Mouse (Mus musculus) cerebellum, adult 11 months (tissue): ENCODE measurements around the gene Prdm11.
A peak's percentile ranks its signal among the peaks of the same experiment; 100 is the strongest.

Source experiments
- DNase-seq: peaks from one replicate; pipeline ENCODE4 v3.0.0; 2022

Gene Prdm11

GRCm38 (mm10) chr2:93007967-93008685 is 37.8 kb downstream of the Prdm11 start:
- DNase-seq: no peak

- DNase-seq: no peak
Observed at GRCm38 (mm10) chr2:93005028-93005427, 40.9 kb downstream of the Prdm11 start.

DNA sequence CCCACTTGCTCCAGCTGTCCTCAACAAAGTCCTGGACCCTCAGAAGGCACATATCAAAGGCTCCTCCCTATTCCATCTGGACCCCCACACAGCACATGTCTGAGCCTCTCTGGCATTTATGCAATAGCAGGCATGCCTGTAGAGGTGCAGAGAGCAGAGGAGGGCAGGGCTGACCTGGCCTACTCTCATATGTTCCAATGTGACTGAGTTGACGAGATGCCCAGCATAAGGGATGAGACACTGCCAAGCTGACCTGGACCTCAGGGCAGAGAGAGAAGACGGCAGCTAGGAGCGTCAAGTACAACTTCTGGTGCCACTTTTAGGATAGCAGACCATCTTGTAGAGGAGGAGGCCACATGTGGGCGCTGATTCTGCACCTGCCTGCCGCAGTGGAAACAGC is 54.0 kb downstream of the Prdm11 start:
- no peak for DNase-seq

GRCm38 (mm10) chr2:92989593-92989992 is 56.4 kb downstream of the Prdm11 start:
- no peak for DNase-seq

DNA sequence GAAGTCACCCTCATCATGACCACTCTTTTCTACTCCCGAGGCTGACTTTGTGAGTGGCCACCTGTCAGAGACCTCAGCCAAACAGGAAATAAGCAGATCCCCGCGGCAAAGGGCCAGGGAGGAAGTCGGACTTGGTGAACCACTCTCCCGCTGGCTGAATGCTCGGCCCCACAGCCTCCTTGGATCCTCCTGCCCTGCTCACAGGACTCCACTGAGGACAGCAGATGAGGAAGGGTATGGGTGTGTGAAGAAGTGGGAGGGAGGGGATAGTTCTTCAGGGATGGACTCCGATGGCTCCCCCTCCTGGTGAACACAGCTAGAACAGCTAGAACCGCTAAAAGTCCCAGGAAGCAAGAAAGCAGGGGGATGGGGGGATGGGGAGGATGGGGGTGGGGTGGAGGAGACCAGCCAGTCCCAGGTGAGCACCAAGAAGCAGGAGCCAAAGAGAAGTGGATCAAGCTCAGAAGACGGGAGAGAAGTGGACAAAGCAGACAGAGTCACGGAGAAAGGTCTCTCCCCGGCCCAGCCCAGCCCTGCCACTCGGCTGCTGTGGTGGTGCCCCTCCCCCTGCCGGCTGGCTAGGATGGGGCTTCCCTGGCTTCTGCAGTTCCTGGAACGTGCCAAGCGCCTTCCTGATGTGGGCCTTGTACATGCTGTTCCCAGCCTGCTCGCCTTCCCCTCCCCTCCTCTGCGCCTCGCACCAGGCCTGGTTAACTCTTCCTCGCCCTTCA is 57.9 kb downstream of the Prdm11 start:
- DNase-seq: peak; percentile 27

GRCm38 (mm10) chr2:92987108-92987618 is 58.8 kb downstream of the Prdm11 start:
- no peak for DNase-seq

DNA sequence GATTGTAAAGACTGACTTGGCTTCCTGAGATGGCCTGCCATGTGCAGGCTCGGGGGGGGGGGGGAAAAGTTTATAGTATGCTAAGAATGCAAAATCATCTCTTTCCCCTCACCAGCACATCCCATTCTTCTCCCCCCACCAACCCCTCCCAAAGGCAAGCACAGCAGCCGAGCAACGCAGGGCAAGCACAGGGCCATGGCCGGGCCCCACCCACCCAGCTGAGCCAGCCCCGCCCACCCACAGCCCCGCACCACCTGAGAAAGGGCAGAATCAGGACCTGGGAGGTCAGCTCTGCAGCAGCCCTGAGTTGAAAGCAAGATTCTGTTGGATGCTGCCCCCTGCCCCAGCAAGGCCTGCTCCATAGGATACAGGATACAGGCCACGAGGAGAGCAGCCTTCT is 60.4 kb downstream of the Prdm11 start:
- no peak for DNase-seq

DNA sequence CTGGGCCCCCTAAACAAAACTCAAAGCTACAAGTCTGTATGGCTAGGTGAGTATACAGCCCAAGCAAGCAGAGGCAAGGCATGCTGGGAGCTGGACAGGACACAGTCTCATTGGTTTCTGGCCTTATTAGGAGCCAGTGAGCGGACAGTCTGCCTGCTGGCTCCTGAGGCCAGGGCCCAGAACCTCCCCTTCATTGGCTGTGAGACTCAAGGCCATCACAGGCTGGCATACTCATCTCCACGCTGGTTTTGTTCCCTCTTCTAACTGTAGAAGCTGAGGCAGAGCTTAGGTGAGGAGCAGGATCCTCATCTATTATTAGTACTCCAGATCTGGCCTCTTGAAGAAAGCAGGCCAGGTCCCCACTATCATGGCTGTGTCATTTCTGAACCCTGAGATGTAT is 60.8 kb downstream of the Prdm11 start:
- DNase-seq: no peak

DNA sequence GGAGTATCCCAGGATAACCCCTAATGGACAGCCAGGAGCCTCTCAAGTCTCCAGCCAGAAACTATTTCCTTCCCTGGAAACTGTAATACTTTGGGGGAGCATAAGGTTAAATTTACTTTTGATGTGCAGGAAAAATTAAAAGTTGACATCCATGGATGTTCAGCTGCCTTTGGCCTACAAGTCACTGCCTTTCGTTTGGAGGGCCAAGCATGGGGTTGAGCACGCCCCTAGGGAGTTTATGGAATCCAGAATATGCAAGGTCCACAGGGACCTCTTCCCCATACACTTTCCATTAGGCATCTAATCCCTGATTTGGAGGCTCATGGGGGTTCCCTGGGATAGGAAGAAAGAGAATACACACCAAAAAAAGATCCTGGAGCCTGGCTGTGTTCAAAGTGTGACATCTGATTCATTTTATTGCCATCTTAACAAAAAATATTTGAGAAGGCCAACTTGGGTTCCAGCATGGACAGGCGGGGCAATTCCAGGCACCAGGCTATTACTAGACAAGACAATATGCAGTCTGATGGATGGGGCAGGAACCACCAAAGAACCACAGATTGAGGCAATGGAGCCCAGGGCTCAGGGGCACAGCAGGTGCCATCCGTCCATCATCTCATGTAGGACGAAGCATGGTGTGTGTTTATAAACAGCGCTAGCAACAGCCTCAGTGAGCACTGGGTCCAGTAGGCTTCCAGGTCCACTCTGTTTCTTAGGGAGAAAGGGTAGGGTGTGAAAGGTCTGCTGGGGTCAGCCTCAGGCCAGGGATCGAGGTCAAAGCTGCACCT is 61.5 kb downstream of the Prdm11 start:
- DNase-seq: no peak

- DNase-seq: no peak
Observed at GRCm38 (mm10) chr2:92983273-92983620, 62.7 kb downstream of the Prdm11 start.

GRCm38 (mm10) chr2:92982591-92983272 is 63.2 kb downstream of the Prdm11 start:
- no peak for DNase-seq

DNA sequence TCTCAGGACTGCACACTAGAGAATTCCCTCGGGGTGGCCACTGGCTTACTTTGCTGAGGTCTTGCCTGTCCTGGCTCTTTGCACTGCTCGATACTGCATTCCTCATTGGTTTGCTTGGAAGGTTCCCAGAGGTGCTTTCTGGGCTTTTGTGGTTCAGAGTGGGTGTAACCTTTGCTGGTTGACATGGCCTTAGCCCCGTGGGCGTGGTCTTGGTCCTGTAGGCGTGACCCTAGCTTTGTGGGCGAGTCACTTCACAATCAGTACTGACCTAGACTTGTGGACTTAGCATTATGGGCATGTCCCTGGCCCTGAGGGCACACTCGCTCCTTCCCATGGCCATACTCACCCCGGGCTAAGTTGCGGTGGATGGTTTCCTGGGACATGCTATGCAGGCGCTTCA is 65.8 kb downstream of the Prdm11 start:
- DNase-seq: no peak

GRCm38 (mm10) chr2:92975031-92975790 is 70.8 kb downstream of the Prdm11 start:
- DNase-seq: no peak

DNA sequence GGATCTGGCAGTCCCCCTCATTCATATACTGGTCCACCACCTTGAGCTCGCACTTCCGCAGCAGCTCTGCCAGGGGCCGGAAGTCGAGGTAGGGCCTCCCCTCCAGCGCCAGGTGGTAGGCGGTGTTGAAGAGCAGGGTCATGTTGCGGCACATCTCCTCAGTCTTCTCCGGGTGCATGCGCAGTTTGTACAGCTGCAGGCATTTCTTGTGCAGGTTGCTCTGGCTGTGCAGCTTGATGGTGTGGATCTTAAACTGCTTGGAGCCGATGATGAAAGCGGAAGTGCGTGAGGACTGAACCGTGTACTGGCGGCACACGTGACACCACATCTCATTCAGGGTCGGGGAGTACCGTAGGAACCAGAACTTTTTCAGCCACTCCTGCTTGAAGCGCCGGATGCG is 72.3 kb downstream of the Prdm11 start:
- no peak for DNase-seq

DNA sequence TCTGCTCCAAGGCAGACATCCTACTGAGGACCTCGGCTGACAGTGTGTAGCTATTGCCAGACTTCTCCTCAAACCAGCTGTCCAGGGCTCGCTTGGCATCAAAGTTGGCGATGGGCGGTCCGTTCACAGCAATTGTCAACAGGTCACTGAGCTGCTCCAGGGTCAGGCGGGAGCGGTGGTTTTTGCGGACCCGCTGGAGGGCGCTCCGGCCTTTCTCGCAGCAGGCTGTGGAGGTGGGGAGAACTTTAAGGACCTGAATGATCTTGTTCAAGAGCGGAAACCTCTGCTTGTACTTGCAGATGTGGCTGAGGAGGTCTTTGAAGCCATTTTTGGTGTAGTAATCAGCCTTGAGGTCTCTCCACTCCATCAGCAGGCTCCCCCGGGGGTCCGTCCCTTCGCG is 73.9 kb downstream of the Prdm11 start:
- DNase-seq: no peak

DNA sequence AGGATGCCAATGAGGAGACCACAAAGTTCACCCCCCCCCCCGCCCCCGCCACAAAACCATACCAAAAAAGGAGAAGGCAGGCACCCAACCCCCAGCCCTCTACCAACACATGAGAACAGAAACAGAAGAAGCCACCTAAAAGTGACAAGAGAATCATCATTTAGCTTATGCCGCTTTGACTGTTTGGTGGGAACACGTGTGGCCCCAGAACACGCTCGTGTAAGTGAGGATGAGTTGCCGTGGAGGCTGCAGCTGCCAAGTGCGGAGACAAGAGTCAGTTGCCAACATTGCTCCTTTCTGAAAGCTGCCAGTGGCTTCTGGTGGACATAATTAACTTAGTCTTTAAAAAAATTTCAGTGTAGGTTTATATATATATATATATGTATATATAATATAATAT is 74.4 kb downstream of the Prdm11 start:
- DNase-seq: no peak

GRCm38 (mm10) chr2:92971069-92971468 is 74.9 kb downstream of the Prdm11 start:
- DNase-seq: no peak

DNA sequence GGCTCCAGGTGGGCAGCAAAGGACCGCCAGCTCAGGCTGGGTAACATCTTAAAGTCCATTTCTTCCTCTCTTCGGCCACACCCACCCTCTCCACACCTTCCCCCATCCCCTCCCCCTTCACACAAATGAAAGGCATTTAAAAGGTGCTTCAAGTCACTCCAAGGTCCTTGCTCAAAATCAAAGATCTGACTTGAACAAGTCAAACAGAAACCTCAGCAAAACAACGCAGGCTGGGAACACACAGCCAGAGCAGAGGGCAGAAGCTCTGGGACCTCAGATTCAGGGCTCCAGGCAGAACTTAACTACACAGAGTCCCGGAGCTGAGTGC is 78.2 kb downstream of the Prdm11 start:
- no peak for DNase-seq

- no peak for DNase-seq
Observed at GRCm38 (mm10) chr2:92967032-92967838, 78.7 kb downstream of the Prdm11 start.

DNA sequence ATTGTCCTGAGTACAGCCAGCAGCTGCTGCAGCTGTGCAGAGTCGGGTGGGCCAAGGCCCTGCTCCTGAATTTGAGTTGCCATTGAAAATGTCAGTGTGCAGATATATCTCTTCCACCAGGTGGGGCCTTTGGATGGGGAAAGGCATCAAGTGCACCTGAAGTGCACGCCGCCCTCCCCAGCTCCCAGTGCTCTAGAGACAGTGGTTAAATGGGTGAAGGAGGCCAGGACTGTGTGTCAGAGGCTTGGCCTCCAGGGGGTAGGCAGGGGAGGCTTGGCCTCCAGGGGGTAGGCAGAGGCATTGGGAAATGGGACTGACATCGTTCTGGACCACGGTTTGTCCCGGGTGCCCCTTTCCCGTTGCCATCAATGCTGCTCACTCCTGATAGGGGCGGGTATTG is 79.7 kb downstream of the Prdm11 start:
- DNase-seq: no peak

DNA sequence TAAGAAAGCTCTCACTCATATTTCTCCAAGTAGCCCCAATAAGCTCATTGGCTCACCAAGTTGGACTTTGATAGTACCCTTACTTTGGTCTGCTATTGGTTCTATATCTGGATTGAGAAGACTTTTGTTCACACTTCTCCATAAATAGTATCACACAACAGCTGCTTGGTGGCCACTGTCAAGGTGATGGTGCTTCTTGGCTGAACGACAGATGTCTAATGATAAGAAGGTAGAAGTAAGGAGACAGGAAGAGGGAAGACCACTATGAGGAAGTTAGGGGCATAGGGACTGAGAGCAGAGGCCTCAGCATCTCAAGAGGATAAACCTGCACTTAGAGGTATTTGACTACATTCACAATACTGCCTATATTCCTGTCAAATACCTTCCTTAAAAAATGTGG is 81.6 kb downstream of the Prdm11 start:
- no peak for DNase-seq

DNA sequence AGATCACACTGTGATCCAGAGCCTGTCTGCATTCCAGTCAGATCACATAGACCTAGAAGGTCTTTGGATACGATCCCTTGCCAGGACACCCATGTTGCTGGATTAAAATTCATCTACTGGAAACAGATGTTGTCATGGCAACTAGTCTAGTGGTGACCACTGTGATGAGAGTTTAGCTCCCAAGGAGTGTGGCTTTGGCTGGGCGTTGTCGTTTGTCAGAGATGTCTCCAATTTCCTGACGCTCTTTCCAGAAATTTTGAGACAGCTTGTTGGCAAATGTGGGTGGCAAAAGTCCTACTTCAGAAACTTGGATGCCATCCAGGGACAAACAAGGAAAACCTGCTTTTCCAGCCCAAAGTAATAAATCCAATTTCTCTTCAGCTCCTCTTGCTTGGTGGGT is 87.3 kb downstream of the Prdm11 start:
- no peak for DNase-seq
